Mouse (Mus musculus) retina, postnatal 1 day (tissue): ENCODE results near the gene Scand1.

ENCODE experiments used
- DNase-seq: peaks from one replicate; pipeline ENCODE4 v3.0.0-alpha.2; 2012

Gene Scand1

DNA sequence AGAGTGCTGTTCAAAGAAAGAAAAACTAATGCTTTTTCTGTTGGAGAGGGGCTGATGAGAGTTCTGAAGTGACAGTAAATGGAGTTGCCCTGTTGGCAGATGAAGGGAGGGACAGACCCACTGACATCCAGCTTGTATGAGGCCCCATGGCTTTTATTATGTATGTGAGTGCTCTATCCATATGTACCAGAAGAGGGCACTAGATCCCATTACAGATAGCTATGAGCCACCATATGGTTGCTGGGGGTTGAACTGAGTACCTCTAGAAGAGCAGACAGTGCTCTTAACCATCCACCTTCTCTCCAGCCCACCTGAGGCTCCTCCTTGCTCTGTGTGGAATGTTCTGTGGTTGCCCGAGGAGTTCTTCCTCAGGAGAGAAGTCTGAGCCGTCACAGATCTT is 6.7 kb downstream of the Scand1 start:
- DNase-seq: peak; percentile 65

DNA sequence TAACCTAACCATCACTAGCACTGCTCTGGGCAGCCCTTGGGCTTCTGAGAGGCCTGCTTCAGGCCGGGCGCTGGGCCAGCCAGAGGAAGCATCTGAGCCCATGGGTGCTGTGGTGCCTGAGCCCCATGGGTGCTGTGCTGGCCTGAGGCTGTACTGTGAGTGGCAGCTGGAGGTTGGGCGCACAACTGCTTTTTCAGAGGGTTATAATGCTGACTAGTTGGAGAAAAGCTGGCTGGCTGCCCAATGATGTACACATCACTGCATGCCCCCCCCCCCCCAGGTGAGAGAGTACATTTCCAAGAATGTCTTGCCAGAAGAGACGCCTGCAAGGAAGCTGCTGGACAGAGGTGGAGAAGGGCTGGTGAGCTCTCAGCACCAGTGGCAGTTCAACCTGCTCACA is 8.2 kb downstream of the Scand1 start:
- no peak for DNase-seq

GRCm38 (mm10) chr2:156302063-156302462 is 10.4 kb downstream of the Scand1 start:
- DNase-seq: no peak

DNA sequence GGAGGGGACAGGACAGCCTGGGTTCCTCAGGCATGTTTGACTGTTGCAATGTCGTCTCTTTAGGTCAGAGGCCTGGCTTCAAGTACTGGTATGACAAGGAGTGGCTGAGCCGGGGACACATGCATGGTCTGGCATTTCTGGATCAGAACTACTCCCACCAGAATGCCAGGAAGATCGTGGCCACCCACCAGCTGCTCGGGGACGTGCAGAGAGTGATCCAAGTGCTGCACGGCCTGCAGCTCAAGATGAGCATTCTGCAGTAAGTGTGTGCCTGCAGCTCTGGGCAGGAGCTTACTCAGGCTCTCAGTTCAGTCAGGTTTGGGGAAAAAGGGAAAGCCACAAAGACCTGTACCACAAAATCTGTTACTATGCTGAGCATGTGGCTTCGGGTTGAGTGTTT is 14.0 kb downstream of the Scand1 start:
- no peak for DNase-seq

DNA sequence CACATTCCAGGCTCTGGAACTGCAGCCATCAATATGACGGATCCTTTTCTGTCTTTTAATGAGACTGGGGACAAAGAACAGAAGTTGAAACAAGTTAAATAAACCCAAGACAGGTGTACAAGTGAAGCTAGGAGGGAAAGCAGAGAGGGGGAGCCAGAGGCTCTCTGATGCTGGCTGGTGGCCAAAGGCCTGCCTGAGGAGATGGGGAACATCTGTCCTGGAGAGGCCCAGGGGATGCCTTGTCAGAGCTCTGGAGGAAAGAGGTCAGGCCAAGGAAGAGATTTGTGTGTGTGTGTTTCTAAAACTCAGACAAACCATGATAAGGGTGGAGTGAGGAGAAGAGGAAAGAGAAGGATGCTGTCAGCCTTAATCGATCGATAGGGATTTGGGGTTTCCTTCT is 14.9 kb downstream of the Scand1 start:
- DNase-seq: no peak

DNA sequence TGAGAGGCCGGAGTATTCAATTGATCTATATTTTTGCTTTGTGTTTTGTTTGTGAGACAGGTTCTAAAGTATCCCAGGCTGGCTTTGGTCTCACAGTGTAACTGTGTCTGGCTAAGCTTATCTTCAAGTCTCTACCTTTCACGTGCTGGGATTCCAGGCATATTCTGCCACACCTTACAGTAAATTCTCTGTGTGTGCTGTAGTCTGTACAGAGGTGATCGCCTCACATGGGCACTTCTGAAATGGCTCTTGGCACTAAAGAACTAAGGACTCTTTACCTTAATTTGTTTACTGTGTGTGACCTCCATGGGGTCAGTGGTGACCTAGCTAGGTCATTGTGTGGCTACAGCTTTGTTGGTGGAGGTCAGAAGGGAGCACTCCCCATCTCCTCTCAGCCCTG is 16.3 kb downstream of the Scand1 start:
- DNase-seq: no peak

- DNase-seq: no peak
Observed at GRCm38 (mm10) chr2:156295601-156296063, 16.9 kb downstream of the Scand1 start.

DNA sequence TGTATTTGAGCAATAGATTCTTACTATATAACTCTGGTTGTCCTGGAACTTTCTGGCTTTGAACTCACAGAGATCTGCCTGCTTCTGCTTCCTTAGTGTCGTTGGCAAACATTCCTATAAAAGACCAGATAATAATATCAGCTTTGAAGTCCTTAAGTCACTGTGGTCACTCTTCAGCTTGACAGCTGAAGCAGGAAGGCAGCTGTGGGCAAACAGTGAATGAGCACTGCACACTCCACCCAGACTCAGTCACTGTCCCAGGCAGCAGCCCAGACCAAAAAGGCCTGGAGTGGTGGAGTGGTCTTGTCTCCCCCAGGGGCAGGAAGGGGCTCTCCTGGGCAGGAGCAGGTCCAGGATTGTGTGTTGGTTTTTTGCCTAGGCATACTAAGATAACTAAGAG is 20.5 kb downstream of the Scand1 start:
- DNase-seq: no peak

- DNase-seq: no peak
Observed at GRCm38 (mm10) chr2:156289552-156290160, 22.8 kb downstream of the Scand1 start.

DNA sequence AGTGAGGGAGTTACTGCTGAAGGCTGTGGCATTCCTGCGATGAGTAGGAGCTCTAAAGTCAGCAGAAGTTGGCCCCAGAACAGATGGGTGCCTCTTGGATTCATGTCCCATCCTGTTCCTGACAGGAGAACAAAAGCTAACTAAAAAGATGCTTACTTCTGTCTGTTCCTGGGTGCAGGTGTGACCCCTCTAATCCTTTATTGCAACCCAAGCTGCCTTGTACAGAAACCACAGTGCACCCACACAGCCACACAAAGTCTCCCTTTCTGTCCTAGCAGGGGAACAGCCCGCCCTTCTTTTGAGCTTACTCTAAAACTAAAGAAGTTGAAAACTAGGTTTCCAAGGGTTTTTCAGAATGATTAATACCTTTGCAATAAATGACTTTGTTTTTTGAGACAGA is 24.3 kb downstream of the Scand1 start:
- no peak for DNase-seq

DNA sequence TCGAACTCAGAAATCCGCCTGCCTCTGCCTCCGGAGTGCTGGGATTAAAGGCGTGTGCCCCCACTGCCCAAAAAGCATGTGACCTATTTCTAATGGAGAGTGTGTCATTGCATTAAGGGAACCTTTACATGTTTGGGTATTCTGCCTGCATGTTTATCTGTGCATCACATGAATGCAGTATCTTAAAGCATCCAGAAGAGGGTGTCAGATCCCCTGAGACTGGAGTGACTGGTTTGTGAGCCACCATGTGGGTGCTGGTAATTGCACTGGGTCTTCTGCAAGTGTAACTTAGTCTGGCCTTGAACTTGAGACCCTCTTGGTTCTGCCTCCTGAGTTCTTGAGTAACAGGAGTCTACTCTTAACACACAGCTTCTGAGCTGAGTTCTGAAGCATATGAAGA is 25.8 kb downstream of the Scand1 start:
- DNase-seq: no peak

DNA sequence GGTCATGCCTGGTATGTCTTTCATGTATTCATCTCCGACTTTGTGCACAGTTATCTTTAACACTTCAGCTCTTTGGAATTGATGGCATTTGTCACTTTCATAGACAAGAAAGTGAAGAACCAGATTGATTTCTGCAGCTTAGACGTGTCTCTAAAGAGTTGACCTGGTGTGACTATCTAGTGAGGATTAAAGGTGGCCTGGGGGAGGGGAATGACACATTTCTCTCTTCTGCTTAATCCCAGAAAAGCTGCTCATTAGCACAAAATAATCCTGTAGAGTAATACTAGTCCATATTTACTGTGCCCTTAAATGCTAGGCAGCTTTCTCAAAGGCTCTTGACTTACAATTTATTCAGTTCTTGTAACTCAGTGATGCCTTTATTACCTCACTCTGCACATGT is 27.3 kb downstream of the Scand1 start:
- peak; percentile 68 for DNase-seq

GRCm38 (mm10) chr2:156281227-156281626 is 31.3 kb downstream of the Scand1 start:
- no peak for DNase-seq

- DNase-seq: peak; percentile 87
Observed at GRCm38 (mm10) chr2:156278226-156279017, 34.1 kb downstream of the Scand1 start.

- no peak for DNase-seq
Observed at GRCm38 (mm10) chr2:156272553-156272952, 40.0 kb downstream of the Scand1 start.

GRCm38 (mm10) chr2:156267636-156268035 is 44.9 kb downstream of the Scand1 start:
- DNase-seq: no peak

GRCm38 (mm10) chr2:156263204-156263893 is 49.2 kb downstream of the Scand1 start:
- DNase-seq: no peak
